Mouse (Mus musculus) G1E (cell line): ENCODE measurements around the gene Aldh1l2.

Experiments
- CTCF ChIP-seq: IDR thresholded peaks from 2 replicates; pipeline ENCODE4 v1.5.1; 2012; ENCODE audit warnings: low read depth, low read length, inconsistent platforms, mixed read lengths
- GATA1 ChIP-seq: IDR thresholded peaks from 2 replicates; pipeline ENCODE4 v1.6.1; 2012; ENCODE audit warnings: borderline replicate concordance, low read length, inconsistent platforms, mixed read lengths
- POLR2AphosphoS5 ChIP-seq: IDR thresholded peaks from 2 replicates; pipeline ENCODE4 v1.6.1; 2012; ENCODE audit warnings: low read depth, low read length, inconsistent platforms; ENCODE audit not compliant: insufficient replicate concordance

DNA sequence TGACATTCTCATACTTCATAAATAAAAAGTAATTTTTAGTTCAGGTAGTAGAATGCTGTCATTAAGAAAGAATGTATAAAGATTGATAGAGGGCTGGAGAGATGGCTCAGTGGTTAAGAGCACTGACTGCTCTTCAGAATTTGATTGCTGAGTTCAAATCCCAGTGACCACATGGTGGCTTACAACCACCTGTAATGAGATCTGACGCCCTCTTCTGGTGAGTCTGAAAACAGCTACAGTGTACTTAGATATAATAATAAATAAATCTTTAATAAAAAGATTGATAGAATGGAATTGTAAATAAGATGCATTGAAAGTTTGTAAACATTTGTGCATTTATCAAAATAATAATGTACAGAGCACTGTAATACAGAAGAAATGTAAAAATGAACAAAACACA is 2.5 kb upstream of the Aldh1l2 start:
- no peak for TF ChIP-seq CTCF
- TF ChIP-seq GATA1, result no peak
- TF ChIP-seq POLR2AphosphoS5, result no peak
